Mouse (Mus musculus) hindbrain, embryonic 12.5 days (tissue): ENCODE measurements around the gene Bco2. TPM values are rescaled to one million over a fixed set of nuclear protein-coding genes. Genes with fewer than 3 reads are reported as not detected.

Experiments used
- polyA plus RNA-seq: library from polyadenylated mRNA; unstranded; fragments of >200 nt; fragmentation: Nextera tagmentation; extraction: Ambion mirVana; gene quantifications from 2 replicates; pipeline ENCODE4 v1.2.1, GENCODE M21; 2016

The Bco2 gene
- polyA plus RNA-seq, 1 experiment from 2014 or later, result 0.28 TPM

Other genes with a start within 250 kb of the Bco2 start
- 121 and 142 TPM in 2 replicates for gene Rpl10-ps3, start 210.2 kb downstream of the Bco2 start, polyA plus RNA-seq
- gene Plet1, start 60.7 kb downstream of the Bco2 start, polyA plus RNA-seq, result 0.79 and 1.1 TPM in 2 replicates
- gene Pts, start 26.5 kb downstream of the Bco2 start, polyA plus RNA-seq, result 95.1 and 96.2 TPM in 2 replicates
- gene Il18, start 354 bp downstream of the Bco2 start, polyA plus RNA-seq, result 9.7 and 10.5 TPM in 2 replicates
- gene Tex12, start 6.1 kb upstream of the Bco2 start, polyA plus RNA-seq, result 0.55 TPM in 1 of 2 replicates, not detected in the other
- gene Sdhd, start 48.6 kb upstream of the Bco2 start, polyA plus RNA-seq, result 208 TPM in 2 replicates
- gene Timm8b, start 48.7 kb upstream of the Bco2 start, polyA plus RNA-seq, result 280 and 325 TPM in 2 replicates
- gene Pih1d2, start 62.1 kb upstream of the Bco2 start, polyA plus RNA-seq, result 8.4 and 8.8 TPM in 2 replicates
- gene Nkapd1, start 62.3 kb upstream of the Bco2 start, polyA plus RNA-seq, result 32.9 and 34.7 TPM in 2 replicates
- gene Dlat, start 104.6 kb upstream of the Bco2 start, polyA plus RNA-seq, result 41.5 and 54.8 TPM in 2 replicates
- 33.7 and 35.2 TPM in 2 replicates for gene Dixdc1, start 184.3 kb upstream of the Bco2 start, polyA plus RNA-seq
- 2.5 TPM in 2 replicates for gene 2310030G06Rik, start 191.4 kb upstream of the Bco2 start, polyA plus RNA-seq
- 11.9 and 20.7 TPM in 2 replicates for gene Cryab, start 196.1 kb upstream of the Bco2 start, polyA plus RNA-seq
- 1.7 and 6.9 TPM in 2 replicates for gene Hspb2, start 197.2 kb upstream of the Bco2 start, polyA plus RNA-seq
- 11.6 and 12.5 TPM in 2 replicates for gene Fdxacb1, start 213.1 kb upstream of the Bco2 start, polyA plus RNA-seq
- 44.9 and 50.6 TPM in 2 replicates for gene Alg9, start 219.8 kb upstream of the Bco2 start, polyA plus RNA-seq
- gene 1110032A03Rik, start 220.3 kb upstream of the Bco2 start, polyA plus RNA-seq, result 38.4 and 43.9 TPM in 2 replicates